Mouse (Mus musculus) C2C12 (cell line): ENCODE data around the gene Sorbs1.

ENCODE experiments used
- CEBPB ChIP-seq: IDR thresholded peaks from one replicate; pipeline ENCODE4 v1.6.1; 2011; ENCODE audit warnings: low read depth, mild to moderate bottlenecking, control low read depth, moderate library complexity
- CTCF ChIP-seq: IDR thresholded peaks from one replicate; pipeline ENCODE4 v1.5.1; 2011; ENCODE audit not compliant: control insufficient read depth, insufficient read depth, insufficient read length
- FOSL1 ChIP-seq: IDR thresholded peaks from one replicate; pipeline ENCODE4 v1.8.0; 2011; ENCODE audit warnings: mild to moderate bottlenecking, low read length; ENCODE audit not compliant: poor library complexity, insufficient read depth, severe bottlenecking
- MAX ChIP-seq: IDR thresholded peaks from one replicate; pipeline ENCODE4 v1.6.1; 2011; ENCODE audit warnings: mild to moderate bottlenecking, control low read depth
- MYOD1 ChIP-seq: IDR thresholded peaks from one replicate; pipeline ENCODE4 v1.6.1; 2011; ENCODE audit warnings: low read depth; ENCODE audit not compliant: control insufficient read depth, insufficient read length
- MYOG ChIP-seq: IDR thresholded peaks from one replicate; pipeline ENCODE4 v1.6.1; 2011; ENCODE audit not compliant: control insufficient read depth, insufficient read length; ENCODE audit errors: extremely low read depth
- USF1 ChIP-seq: IDR thresholded peaks from one replicate; pipeline ENCODE4 v1.6.1; 2011; ENCODE audit warnings: low read depth, mild to moderate bottlenecking, control low read depth, moderate library complexity

DNA sequence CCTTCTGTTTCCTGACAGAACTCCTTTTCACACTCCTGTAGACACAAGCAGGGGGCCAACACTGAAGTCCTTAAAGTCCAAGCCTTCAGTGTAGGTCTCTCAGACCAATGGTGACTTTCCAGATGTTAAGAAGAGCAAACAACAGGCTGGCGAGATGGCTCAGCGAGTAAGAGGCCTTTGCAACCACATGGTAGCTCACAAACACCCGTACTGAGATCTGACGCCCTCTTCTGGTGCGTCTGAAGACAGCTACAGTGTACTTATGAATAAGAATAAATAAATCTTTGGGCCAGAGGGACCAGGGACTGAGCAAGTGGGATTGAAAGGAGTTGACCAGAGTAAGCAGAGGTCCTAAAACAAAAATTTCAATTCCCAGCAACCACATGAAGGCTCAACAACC, 129.6 kb downstream of the Sorbs1 start:
- TF ChIP-seq MAX: no peak
- no peak for TF ChIP-seq CTCF
- no peak for TF ChIP-seq CEBPB
- no peak for TF ChIP-seq MYOG
- no peak for TF ChIP-seq MYOD1
- no peak for TF ChIP-seq USF1
- TF ChIP-seq FOSL1: no peak
